In genomic region chr3:84815461-84815860, GRCm38 (mm10) we compare ENCODE assay signal across 8 mouse cellular contexts. TPM values are rescaled to one million over a fixed set of nuclear protein-coding genes. Genes with fewer than 3 reads are reported as not detected.
DNase-seq lines count a peak whose midpoint lies in the region; ATAC-seq lines count a peak whose summit lies in the region.

No protein-coding gene starts in this region.

- peaks cover 65% of the 10 kb centered on the region for H3K79me2 ChIP-seq in macrophage (ENCODE audit: inconsistent target)

- no peak for ATAC-seq in hindbrain, embryonic 13.5 days (ENCODE audit: low FRiP score)

- H3K4me2 ChIP-seq in hindbrain, embryonic 13.5 days: peak overlapping the region; percentile 99

- WGBS in hindbrain, embryonic 13.5 days: under 1% methylated on average over 29 of the region's 29 CpGs
- WGBS in macrophage (ENCODE audit: missing documents): 1% methylated on average over 28 of the region's 29 CpGs

- H3K27me3 ChIP-seq in hindbrain, embryonic 13.5 days: no peaks in the 10 kb centered on the region

- H3K27ac ChIP-seq in hindbrain, embryonic 13.5 days: peak overlapping the region; percentile 94
- peak overlapping the region; percentile 52 for H3K27ac ChIP-seq in macrophage

- peaks cover 38% of the 10 kb centered on the region for H3K4me1 ChIP-seq in hindbrain, embryonic 13.5 days (replicated peaks)

- no peaks in the 10 kb centered on the region for H3K36me3 ChIP-seq in hindbrain, embryonic 13.5 days
- 0 out of 2 replicates have a peak, but pooled peaks cover 4% of the 10 kb centered on the region for H3K36me3 ChIP-seq in macrophage (ENCODE audit: inconsistent target)

- peak; percentile 49 for DNase-seq in Muller cell, postnatal 12 days (ENCODE audit: inconsistent ontology term)
- DNase-seq in cerebellum, adult 8-10 months: peak; percentile 8
- DNase-seq in frontal cortex, adult 2 months (ENCODE audit: extremely low spot score in 1 of 2, low spot score in 1 of 2): peak; percentile 10 to 55
- DNase-seq in left cerebral cortex, adult 8-10 months (ENCODE audit: low spot score in 2 of 2): peak; percentile 9 to 18
- DNase-seq in right cerebral cortex, postnatal 10 days (ENCODE audit: low spot score in 2 of 2): peak; percentile 60 to 65
- peak; percentile 23 to 64 for DNase-seq in urinary bladder, postnatal 4 days (ENCODE audit: low spot score in 2 of 2)

- H3K4me3 ChIP-seq in hindbrain, embryonic 13.5 days: peak overlapping the region; percentile 87
- H3K4me3 ChIP-seq in macrophage (ENCODE audit: inconsistent target): peak overlapping the region; percentile 69

- peak overlapping the region; percentile 85 for H3K9ac ChIP-seq in hindbrain, embryonic 13.5 days

- no peaks in the 10 kb centered on the region for H3K9me3 ChIP-seq in hindbrain, embryonic 13.5 days

RNA-seq across cellular contexts. Expression of gene Fbxw7, which starts 0.4 kb away (rescaled TPM):
- polyA plus RNA-seq in frontal cortex, adult 2 months (2012; rRNA removed): 128 and 132 TPM in 2 replicates
- 24.4 and 26.1 TPM in 2 replicates for polyA plus RNA-seq in hindbrain, embryonic 13.5 days (2015; fragmentation: Nextera tagmentation; extraction: Ambion mirVana)
- total RNA-seq in left cerebral cortex, adult 8-10 months (2022): 100 to 1,000 TPM; 200 to 239 (median 211) TPM
- 10 to 100 TPM; 12.8 to 96.2 (median 58.5) TPM for total RNA-seq in macrophage (2018; cell fraction: chromatin; rRNA removed)
- 10 to 100 TPM in 25 of 26 experiments, 1 to 10 TPM in 1; 7.7 to 33.3 (median 20.9) TPM for total RNA-seq in macrophage (2018; cell fraction: cytosol; rRNA removed)
- 10 to 100 TPM; 20.8 to 79.1 (median 49.0) TPM for total RNA-seq in macrophage (2018; cell fraction: nucleus; rRNA removed)
- 8.8 to 24.4 TPM (median 13.3 TPM) in 3 replicates for polyA plus RNA-seq in macrophage (2018)

Comparison
In these comparisons a context has a peak if more than half of its experiments do, and no peak if none do; other contexts are left out.
1. DNase-seq: peak in every context shown above with its lines; median percentile 62 in right cerebral cortex, postnatal 10 days; 49 in Muller cell, postnatal 12 days; 44 in urinary bladder, postnatal 4 days; 32 in frontal cortex, adult 2 months; 14 in left cerebral cortex, adult 8-10 months; 8 in cerebellum, adult 8-10 months.